Mouse (Mus musculus) v-Abl transformed pro-B cells (cell line): Measurements from ENCODE around the gene Csf3.
"Not testable (repeated sequence)": the region's sequence is repeated elsewhere in the genome, so short reads cannot be mapped to it uniquely, and the experiment has no call there.

Experiments used
- in situ Hi-C, 2 experiments: fragments of 400-800 bp; cut with MboI; formaldehyde crosslinking; loops; one replicate each; pipeline ENCODE4 v1.15.1; 2025; ENCODE audit not compliant: unreplicated experiment in 2 of 2

Gene Csf3

DNA sequence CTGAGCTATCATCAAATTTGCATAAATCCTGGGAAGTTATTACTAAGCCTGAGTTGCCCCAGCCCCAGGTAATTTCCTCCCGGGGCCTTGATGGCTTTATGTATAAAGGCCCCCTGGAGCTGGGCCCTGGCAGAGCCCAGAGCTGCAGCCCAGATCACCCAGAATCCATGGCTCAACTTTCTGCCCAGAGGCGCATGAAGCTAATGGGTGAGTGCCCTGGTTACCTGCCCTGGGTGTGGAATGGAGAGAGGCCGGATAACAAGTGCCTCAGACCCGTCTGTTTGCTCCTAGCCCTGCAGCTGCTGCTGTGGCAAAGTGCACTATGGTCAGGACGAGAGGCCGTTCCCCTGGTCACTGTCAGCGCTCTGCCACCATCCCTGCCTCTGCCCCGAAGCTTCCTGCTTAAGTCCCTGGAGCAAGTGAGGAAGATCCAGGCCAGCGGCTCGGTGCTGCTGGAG, at the start of gene Csf3:
Gene Csf3, plus strand, starts transcription at position 51 of the 458 bp plus-strand sequence.
- in situ Hi-C loops, result loop anchor here (5.0 to 25.0 kb wide), 2 partner anchors 211 to 1611 kb away; partner anchors contain the start of gene Eif1 (in 1 of the 2)

DNA sequence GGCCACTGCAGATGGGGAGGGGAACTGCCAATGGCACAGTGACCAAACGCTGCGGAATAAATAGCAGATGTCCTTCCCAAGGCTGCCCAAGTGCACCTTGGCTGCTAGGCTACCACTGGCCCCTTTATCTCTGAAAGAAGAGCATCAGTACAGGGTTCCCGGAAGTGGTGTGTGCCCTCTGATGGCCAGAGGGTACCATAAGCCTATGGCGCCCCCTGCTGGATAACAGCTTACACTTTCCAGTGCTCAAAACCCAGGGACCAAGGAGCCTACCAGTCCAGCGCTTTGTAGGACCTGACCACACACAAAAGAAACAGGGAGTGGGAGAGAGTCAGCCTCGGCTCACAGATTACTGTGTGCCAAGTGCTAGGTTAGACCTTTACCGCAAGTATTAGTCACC, 46.0 kb upstream of the Csf3 start:
- in situ Hi-C loops, result not testable (repeated sequence)

DNA sequence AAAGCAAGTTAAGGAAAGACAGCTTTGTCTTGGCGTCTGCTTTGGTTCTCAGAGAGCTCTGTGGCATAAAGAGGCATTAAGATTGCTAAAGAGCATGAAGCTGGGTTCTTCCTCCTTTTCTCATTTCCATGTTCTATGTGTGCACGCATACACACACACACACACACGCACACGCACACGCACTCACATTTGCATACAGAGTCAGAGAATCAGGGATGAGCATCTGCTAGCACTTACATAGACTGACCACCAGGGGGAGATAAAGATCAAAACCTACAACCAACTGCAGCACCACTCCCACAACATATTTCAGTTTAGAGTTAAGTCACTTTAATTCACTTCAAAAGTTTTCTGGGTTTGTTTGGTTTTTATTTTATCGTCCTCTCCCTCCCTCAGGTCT, 40.5 kb upstream of the Csf3 start:
- in situ Hi-C loops, result no loop called here

DNA sequence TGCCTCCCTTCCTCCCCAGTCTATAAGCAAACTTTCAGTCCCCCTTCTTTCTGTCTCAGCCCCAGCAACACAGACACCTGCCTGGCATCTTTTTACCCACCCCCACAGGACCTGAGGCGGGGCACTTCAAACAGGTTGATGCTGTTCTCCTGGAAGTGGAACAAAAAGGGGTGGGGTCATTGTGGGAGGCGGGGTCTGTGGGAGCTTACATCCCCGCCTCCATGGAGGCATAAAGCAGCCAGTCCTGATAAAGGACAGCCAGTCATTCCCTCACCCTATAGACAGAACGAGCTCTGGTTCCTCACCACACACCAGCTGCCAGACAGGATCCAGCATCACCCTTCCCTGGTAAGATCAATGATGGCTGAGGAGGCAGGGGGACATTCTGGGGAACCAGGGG, 37.0 kb upstream of the Csf3 start, which contains the start of gene Gsdma:
Gene Gsdma, plus strand, starts transcription at position 261 of the 400 bp plus-strand sequence.
- in situ Hi-C loops, result no loop called here

DNA sequence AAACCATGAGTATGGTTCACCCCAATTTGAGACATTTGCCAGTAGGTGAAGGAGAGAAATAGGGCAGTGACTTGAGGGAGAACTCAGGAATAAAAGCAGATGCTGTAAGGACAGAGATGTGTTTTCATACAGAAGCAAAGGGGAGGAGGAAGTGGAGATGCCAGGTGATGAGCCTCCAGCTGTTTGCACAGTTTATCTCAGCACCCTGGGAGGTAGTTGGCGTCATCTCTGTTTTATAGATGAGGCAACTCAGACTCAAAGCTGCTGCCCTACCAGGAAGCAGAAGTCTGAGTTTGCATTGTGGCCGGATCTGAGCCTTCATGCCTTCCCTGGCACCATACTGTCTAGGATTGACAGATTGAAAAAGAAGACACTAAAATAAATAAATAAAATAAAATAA, 32.1 kb upstream of the Csf3 start:
- in situ Hi-C loops, result no loop called here

DNA sequence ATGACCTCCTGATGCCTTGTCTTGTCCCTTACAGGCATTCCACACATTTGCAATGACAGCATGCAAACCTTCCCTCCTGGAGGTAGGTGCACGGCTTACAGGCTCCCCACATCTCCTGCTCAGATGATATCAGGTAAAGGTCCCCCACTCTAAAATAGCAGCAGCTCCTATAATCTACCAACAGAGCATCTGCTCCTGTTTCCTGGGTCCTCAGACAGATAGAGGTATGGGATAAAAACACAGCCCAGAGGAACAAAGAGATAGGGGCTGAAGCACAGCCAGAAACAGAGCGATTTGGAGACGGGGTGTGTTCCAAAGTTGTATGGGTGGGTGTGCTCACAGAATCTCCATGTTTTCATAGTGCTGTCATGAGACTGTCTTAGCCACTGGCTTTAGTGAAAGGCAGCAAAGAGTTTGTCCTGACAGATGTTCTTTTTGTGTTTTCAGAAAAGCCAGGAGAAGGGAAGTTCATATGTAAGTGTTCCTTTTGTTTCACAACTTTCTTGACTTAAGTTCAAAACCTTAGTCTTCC, 29.7 kb upstream of the Csf3 start:
- in situ Hi-C loops, result loop anchor here in 1 of 2 experiments (10.0 kb wide), 1 partner anchor 67 kb away; no protein-coding TSS in a partner anchor

DNA sequence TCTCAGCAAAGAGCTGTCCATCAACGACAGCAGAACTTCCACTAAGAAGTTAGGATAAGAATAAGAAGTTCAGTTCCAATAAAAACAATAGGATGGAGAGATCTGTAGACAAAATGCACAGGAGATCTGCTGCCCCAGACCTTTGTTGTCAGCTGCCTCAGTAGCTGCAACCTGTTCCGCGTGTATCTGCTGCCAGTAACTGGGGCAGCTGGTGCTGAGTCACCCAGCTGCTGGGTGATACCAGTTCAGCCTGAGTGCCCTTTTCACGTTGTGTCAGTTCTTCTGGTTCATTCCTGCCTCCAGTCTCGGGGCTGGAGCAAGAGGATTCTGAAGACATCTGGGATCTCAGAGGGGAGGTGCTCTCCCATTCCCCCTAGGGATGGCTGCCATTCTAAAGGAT, 29.2 kb upstream of the Csf3 start:
- in situ Hi-C loops, result loop anchor here in 1 of 2 experiments (10.0 kb wide), 1 partner anchor 67 kb away; no protein-coding TSS in a partner anchor

DNA sequence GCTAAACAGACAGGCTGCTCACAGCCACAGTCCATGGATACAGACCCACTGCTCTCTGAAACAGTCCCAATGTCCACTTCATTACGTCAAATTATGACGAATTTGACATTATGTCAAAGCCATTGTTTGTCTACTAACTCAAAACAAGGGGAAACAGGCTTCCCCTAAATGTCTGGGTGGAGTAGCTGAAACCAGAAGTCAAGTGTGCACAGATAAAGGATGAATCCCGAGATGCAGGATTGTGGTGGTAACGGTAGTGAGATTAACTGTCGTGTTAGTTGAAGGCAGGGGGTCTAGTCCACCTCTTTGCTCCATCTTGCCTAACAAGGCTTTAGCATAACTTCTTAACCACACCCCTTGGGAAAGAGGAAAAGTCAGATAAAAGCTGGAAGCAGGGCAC, 28.6 kb upstream of the Csf3 start:
- in situ Hi-C loops, result loop anchor here in 1 of 2 experiments (10.0 kb wide), 1 partner anchor 68 kb away; no protein-coding TSS in a partner anchor

DNA sequence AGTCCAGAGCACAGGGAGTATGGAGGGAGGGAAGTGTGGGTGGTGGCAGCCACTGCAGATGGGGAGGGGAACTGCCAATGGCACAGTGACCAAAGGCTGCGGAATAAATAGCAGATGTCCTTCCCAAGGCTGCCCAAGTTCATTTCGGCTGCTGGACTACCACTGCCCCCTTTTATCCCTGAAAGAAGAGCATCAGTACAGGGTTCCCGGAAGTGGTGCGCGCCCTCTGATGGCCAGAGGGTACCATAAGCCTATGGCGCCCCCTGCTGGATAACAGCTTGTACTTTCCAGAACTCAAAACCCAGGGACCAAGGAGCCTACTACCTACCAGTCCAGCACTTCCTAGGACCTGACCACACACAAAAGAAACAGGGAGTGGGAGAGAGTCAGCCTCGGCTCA, 27.9 kb upstream of the Csf3 start:
- in situ Hi-C loops, result loop anchor here in 1 of 2 experiments (10.0 kb wide), 1 partner anchor 68 kb away; no protein-coding TSS in a partner anchor

DNA sequence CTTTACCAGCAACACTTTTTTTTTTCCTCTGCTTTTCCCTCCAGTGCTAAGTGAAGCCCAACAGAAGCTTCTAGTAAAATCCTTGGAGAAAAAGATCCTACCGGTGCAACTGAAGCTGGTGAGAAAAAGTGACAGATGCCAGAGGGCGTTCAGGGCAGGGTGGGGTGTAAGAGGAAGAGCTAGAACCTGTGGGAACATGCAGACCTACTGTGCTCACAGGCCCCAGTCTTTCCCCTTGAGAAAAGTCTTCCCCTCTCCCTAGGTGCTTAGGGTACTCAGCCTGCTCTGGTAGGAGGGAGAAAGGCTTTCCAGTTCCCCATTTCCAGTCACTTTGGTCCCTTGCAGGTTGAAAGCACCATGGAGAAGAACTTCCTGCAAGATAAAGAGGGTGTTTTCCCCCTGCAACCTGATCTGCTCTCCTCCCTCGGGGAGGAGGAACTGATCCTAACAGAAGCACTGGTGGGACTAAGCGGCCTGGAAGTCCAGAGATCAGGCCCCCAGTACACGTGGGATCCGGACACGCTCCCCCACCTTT, 25.2 kb upstream of the Csf3 start:
- in situ Hi-C loops, result loop anchor here in 1 of 2 experiments (10.0 kb wide), 1 partner anchor 71 kb away; no protein-coding TSS in a partner anchor

DNA sequence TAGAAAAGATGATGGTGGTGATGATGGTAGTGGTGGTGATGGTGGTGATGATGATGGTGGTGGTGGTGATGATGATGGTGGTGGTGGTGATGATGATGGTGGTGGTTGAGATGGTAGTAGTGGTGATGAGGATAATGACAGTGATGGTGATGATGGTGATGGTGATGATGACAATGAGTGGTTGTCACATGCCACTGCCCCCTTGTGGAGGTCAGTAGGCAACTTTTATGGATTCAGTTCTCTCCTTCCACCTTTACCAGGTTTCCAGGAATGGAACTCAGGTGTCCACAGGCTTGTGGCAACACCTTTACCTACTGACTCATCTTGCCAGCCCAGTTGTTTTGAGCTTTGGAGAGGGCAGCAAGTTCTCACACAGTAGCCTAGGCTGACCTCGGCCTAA, 21.0 kb upstream of the Csf3 start:
- in situ Hi-C loops, result no loop called here

DNA sequence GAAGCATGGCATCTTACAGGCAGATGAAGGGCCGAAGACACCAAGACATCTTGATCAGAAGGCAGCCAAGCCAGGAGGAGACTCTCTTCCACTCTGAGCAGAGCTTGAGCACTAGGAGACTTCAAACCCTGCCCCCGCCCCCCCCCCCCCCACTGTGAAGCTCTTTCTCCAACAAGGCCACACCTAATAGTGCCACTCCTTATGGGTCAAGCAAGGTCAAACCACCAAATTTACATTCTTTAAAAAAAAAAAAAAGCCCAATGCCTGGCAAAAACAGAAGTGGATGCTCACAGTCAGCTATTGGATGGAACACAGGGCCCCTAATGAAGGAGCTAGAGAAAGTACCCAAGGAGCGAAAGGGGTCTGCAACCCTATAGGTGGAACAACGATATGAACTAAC, 20.5 kb upstream of the Csf3 start:
- in situ Hi-C loops, result not testable (repeated sequence)

DNA sequence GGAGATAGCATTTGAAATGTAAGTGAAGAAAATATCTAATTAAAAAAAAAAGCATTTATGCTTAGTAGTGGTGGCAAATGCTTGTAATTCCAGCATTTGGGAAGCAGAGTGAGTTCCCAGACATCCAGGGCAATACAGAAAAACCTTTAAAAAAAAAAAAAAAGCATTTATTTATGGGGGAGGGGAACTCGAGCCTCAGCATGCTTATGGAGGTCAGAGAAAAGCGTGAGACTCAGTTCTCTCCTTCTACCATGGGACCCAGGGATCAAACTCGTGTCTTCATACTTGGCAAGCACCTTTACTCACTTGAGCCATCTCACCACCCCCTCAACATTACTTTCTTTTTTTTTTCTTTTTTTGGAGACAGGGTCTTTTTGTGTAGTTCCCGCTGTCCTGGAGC, 19.9 kb upstream of the Csf3 start:
- in situ Hi-C loops, result no loop called here

DNA sequence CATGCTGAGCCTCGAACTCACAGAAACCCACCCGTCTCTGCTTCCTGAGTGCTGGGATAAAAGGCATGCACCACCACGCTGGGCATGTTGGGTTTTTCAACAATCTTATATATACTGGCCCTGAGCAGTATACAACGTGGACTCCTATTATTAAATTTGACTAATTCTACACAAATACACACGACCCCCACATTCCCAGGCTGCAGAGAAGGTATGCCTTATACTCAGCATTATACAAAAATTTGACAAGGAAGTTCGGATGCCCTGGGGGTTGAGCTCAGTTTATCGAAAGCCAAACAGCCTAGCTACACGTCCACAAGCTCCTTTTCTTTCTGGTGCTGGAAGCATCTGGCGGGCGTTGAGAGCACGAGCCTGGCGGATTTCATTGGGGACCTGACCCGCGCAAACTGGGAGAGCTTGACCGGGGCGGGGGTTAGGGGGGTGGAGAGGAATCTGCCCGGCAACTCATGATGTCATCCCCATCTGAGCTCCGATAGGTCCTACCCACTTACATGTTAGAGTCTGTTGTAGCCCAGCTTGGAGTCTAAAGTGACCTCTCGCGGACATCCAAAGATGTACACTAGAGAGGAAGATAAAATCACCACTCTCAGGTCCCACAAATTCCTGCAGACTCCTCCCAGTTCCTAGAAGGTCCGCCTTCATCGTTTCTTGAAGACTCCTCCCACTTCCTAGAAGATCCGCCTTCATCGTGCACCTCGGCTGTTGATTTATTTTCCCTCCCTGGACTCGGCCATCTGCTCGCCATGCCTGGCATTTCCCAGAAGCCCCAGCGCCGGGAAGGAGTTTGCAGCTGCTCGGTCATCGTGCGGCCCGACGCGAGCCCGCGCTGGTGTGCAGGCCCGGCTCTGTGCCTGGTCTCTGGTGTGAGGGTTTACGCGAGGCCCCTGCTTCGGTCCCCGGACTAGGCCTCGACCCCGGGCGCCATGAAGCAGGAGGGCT, 19.0 kb upstream of the Csf3 start, which contains the start of gene Psmd3:
Gene Psmd3, plus strand, starts transcription at position 769 of the 960 bp plus-strand sequence.
- in situ Hi-C loops, result no loop called here

DNA sequence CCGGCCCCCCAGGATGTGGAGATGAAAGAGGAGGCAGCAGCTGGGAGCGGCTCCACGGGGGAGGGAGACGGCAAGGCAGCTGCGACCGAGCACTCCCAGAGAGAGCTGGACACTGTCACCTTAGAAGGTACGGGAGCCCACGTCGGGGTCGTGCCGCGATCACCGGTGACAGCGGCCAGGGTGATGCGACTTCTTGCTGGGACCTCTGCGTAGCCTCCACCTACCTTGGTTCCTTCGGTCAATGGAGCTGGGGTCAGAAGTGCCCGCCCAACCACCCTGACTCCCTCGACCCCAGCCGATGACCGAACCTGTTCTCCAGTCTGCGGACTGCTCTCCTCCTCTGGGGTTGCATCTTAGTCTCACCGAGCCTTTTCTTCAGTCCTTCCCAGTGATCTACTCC, 18.3 kb upstream of the Csf3 start:
- in situ Hi-C loops, result no loop called here

DNA sequence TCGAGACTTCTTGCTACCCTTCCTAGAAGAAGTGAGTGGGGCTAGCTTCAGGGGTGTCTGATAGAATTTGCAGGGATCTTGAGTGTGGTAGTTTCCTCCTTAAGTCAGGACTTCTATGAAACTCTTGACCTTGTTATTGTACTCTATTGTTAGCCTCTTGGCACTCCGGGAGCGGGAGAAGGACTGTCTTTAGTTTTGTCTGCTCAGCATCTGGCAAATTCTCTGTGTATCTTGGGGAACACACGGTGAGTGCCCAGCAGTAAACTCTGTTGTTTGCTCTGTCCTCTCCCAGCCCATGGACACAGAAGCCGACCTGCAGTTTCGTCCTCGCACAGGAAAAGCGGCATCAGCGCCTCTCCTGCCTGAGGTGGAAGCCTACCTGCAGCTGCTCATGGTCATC, 15.4 kb upstream of the Csf3 start:
- in situ Hi-C loops, result no loop called here

DNA sequence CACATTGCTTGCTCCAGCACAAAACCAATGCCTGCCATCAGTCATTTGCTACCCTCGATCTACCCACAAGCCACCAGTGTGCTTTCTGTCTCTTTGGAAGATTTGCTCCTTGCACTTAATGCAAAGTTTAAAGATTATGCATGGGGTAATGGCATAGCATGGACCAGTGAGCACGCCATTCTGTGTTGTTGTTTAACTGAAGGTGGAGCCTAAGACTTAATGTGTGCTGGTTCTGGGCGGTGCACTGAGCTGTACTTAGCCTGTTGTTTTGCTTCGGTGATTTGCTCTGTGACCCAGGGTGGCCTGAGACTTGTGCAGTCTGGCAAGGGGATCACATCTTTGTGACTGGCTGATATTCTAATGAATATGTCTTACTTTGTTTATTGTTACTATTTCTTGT, 14.1 kb upstream of the Csf3 start:
- in situ Hi-C loops, result no loop called here

DNA sequence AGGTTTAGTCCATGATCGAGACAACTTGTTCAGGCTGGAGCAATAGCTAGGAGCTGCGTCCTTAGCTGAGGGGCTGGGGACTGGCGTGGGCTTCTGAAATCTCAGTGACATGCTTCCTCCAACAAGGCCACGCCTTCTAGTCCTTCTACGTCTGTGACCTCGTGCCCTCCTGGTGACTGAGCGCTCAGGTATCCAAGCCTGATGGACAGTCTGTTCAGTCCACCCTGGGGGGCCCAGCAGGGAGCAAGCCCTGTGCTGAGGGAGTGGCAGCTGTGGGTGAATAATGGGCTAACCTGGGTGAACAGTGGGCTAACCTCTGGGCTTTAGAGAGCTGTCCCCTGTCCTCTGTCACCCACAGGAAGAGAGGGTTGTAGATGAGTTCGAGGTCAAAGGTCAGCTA, 13.1 kb upstream of the Csf3 start:
- in situ Hi-C loops, result no loop called here

DNA sequence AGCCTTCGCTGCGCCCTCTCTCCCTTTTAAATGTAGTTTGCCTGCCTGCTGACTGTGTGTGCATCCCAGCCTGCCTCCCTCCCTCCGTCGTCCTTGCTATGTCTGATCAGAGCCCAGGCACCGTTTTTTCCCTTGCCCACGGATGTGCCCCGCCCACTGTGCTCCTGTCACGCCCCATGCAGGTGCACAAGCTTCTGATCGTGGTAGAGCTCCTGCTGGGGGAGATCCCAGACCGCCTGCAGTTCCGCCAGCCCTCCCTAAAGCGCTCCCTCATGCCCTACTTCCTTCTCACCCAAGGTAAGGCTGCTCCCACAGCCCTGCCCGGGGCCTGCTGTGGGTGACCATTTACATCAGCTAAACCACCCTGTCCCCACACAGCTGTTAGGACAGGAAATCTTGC, 7.9 kb upstream of the Csf3 start:
- in situ Hi-C loops, result no loop called here

DNA sequence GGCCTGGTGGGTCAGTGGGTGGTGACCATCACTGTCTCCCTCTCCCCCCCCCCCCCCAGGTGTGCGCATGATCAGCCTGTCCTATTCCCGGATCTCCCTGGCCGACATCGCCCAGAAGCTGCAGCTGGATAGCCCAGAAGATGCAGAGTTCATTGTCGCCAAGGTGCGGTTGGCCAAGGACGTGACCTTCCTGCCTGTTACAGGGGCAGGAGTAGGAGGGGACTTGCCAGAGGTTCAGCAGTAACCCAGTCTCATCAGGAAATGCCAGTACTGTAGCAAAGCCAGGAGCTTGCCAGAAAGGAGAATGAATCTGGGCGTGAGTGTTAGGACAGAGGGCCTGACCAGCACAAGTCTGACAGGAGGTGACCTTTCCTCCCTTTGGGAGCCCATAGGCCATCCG, 7.3 kb upstream of the Csf3 start:
- in situ Hi-C loops, result no loop called here

DNA sequence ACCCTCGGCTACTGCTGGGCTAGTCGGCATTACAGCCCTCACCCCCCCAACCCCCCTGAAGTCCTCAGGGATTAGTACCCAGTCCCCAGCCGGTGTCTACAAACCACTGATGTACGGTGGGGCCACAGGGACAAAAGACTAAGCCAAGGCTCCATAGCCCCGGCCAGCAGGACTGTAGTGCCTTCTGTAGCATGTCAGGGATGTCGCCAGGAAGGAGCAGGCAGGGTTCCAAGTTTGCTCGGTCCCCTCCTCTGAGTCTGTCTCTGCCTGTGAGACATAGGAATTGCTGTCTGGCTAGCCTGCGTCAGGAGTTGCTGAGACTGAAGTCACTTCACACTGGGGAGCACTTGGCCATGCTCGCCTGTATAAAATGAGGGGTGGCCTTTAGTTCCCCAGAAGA, 6.8 kb upstream of the Csf3 start:
- in situ Hi-C loops, result no loop called here
